Mouse (Mus musculus): ENCODE results near the gene Gm7534.
A peak's percentile ranks its signal among the peaks of the same experiment; 100 is the strongest.

Gene Gm7534

DNA sequence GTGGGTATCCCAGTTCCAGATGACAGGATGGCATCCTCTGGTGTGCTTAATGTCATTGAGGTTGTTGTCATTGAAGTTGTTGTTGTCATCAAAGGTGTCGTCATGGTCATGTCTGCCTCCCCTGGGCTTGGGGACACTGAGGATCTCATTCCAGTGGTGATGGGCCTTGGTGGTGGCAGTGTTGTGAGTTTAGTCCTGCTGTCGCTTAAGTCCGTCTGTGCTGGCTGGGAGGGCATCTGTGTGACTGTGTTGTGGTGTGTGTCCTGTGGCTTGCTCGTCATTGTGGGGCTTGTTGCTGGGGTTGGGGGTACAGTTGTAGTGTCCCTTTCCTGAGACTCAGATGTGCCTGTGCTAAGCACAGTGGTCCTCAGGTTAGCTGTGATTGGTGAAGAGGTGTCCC, at the start of gene Gm7534:
Gm7534 (minus strand) TSS at position 101 of the 400 bp plus-strand sequence.
- DNase-seq (ENCODE audit: extremely low read depth, low read depth) = no peak

DNA sequence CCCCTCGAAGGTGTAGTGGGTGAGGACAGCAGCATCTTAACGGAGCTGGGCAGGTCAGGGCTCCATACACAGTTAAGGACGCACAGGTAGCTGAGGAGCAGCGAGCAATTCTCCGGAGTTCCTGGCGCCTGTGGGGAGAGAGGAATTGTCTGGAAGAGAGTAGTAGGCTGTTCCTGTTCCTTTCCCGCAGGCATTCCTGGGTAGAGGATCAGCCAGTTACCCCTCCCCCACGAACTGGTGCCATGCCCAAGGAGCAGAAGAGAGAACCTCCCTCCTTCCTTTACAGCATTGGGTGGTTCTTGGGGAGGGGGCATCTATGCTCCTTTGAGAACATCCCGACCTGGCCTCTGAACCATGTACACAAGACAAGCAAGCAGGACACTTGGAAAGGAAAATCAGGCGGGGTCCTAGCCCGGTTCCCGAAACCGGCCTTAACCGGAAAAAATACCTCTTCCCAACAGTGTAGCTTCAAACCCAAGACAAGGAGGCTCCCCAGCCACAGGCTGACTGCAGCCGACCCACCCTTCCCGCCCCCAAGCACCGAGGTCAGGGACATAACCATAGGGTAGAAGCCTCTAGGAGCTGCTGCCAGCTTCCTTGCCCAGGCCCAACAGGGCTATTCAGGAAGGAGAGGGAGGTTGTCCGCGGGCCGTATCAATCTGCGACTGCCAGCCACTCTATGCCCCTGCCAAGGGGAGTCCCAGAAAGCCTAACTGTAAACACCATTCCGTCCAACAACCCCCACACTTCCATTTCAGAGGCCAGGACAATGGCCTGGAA, 49.5 kb upstream of the Gm7534 start:
- DNase-seq (ENCODE audit: extremely low read depth, low read depth) = no peak

DNA sequence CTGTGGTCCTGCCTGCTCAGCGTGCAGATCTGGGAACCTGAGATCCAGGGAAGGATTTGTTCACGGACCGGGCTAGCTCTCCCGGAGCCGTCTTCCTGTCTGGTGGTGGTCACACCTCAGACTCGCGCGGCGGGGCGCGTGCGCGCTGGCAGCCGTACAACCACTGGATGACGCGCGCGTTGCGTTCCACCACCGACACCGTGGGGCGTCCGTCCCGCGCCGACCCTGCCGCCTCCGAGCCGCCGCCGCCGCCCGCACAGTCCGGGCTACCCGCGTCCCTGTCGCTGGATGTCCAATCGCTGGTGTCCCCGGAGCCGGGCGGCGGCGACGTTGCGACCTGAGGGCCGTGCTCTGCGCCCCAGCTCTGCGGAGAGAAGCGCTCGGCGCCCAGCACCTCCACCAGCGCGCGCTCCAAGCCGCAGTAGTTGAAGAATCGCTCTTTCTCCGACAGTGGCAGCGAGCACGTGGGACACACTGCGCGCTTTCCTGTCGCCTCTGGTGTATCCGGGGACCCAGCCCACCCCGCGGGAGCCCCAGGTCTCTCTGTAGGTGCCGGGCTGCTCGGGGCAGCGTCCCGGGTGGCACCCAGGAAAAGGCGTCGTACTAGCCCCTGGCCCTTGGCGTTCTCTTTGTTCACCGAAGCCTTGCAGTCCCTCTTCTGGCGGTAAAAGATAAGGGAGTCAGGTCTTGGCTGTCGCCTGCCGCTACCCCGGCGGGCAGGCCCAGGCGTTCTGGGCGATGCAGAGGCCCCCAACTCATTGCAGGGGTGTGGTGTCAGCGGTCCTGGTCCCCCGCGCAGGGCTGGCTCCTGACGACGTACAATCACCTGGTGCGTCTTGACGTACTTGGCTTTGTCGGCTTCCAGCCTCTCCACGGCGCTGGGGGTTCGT, 48.7 kb upstream of the Gm7534 start:
- DNase-seq (ENCODE audit: extremely low read depth, low read depth) = no peak

DNA sequence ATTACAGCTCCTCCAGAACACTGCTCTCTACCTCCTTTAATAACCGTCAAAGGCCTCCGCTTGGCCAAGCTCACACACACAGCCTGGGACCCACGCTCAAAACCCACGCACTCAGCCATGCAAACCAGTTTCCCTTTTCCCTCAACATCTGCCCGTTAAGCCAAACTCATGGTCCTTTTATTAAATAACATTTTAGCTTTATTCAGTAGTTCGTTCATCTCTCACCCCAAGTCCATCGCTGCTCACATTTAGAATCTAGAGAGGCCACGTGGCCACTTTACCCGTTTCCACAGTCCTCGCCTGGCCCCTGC, 48.1 kb upstream of the Gm7534 start:
- DNase-seq (ENCODE audit: extremely low read depth, low read depth) = no peak

- no peak for DNase-seq (ENCODE audit: extremely low read depth, low read depth)
These were observed 47.5 kb upstream of the Gm7534 start for GRCm38 (mm10) chr4:134250116-134250929.

- no peak for DNase-seq (ENCODE audit: extremely low read depth, low read depth)
These were observed 46.8 kb upstream of the Gm7534 start for GRCm38 (mm10) chr4:134249651-134250050.

DNA sequence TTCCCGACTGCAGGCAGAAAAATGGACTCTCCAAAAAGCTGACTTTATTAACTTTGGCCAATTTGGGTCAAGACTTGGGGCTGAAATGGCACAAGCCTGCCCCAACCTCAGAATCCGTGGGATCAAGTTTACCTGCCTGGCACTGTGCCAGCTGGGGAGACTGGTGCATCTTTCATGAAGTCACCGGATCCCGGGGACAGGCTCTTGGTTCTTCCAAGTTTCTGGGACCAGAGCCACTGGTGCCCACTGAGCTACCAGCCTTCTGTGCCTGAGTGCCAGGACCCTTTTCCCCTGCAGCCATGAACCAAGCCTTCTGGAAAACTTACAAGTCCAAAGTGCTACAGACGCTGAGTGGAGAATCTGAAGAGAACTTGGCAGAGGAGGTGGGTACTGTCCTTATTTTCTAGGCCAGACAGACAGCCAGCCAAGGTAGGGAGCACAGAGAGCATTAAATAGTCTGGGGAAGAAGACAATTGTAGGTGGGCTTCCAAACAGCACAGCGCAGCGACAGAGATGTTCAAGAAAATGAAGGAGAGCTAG, 44.0 kb upstream of the Gm7534 start, which contains the start of gene Gm30191:
Gm30191 (plus strand) TSS at position 217 of the 540 bp plus-strand sequence.
- no peak for DNase-seq (ENCODE audit: extremely low read depth, low read depth)

DNA sequence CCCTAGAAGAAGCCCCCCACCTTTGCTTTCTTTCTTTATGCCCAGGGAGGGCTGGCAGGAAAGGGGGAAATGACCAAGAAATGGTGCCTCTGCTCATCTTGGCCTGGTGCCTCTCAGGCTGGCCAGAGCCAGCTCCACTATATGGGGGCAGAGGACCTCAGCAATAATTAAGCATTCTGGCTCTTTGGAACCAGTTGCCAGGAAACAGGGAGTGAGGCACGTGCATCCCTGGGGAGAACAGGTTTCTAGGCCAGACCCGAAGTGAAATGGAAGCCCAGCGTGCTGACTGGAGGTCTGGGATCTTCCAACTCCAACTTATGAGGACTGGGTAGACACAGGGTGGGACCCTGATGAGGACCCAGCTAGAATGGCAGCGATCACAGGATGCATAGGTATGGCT, 43.5 kb upstream of the Gm7534 start:
- DNase-seq (ENCODE audit: extremely low read depth, low read depth) = no peak

GRCm38 (mm10) chr4:134245148-134245843, 42.5 kb upstream of the Gm7534 start, which contains the start of gene Zfp593:
Zfp593 (minus strand) TSS chr4:134245592.
- peak; percentile 59 for DNase-seq (ENCODE audit: extremely low read depth, low read depth)

- DNase-seq (ENCODE audit: extremely low read depth, low read depth) = no peak
These were observed 40.9 kb upstream of the Gm7534 start, which contains the start of gene E130218I03Rik for GRCm38 (mm10) chr4:134243516-134244250. E130218I03Rik (plus strand) TSS chr4:134243662.

- no peak for DNase-seq (ENCODE audit: extremely low read depth, low read depth)
These were observed 35.9 kb upstream of the Gm7534 start for GRCm38 (mm10) chr4:134238686-134239085.

- no peak for DNase-seq (ENCODE audit: extremely low read depth, low read depth)
These were observed 35.5 kb upstream of the Gm7534 start, which contains the start of gene Cnksr1 for GRCm38 (mm10) chr4:134238279-134238651. Cnksr1 (minus strand) TSS chr4:134238399.

DNA sequence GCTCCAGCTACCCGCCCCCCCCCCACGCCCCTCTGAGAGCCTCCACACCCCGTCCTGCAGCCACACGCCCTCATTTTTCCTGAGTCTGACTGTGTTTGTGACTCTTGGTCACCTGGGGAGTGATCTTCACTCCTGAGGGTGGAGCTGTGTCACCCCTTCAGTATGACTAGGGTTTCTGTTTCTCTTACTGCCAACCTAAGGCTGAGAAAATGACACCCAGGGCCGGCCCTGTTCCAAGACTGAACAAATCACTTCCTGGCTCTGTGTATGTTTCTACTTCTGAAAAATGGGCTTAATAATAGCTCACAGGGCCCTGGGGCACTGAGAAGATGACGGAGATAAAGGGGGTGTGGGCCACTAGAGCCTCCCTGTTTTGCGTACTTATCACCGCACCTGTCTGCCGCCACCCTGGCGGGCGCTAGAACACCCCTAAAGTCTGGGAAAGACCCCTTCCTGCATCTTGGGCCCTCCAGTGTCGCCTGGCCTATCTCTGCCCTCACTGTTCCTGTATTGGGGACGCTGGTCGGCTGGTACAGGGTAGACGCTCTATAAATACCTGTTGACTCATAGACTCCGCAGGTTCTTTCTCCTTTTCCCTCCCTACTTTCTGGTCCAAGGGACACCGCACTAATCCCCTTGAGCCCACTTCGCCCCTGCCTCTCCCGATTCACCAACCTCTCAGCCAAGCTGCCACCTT, 34.9 kb upstream of the Gm7534 start:
- DNase-seq (ENCODE audit: extremely low read depth, low read depth) = no peak

DNA sequence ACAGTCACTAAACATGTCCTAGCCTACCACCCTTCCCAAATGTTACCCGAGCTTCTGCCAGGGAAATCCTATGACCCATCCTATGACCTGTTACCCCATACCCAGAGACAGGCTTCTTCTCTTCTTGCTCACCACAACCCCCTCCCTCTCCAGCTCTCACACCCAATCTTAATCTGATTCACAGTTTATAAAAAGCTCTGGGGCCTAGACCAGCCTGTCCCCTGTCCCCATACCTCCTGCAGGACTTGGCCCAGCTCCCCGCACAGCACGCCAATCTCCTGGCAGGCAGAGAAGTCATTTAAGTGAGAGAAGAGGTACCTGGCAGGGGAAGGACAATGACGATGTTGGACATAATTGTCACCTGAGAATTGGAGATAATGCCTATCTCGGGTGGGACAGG, 32.1 kb upstream of the Gm7534 start:
- DNase-seq (ENCODE audit: extremely low read depth, low read depth) = no peak

- DNase-seq (ENCODE audit: extremely low read depth, low read depth) = no peak
These were observed 27.6 kb upstream of the Gm7534 start for GRCm38 (mm10) chr4:134230431-134230830.

GRCm38 (mm10) chr4:134227194-134227593, 24.4 kb upstream of the Gm7534 start, which contains the start of gene Catsper4:
Catsper4 (minus strand) TSS chr4:134227383.
- no peak for DNase-seq (ENCODE audit: extremely low read depth, low read depth)

DNA sequence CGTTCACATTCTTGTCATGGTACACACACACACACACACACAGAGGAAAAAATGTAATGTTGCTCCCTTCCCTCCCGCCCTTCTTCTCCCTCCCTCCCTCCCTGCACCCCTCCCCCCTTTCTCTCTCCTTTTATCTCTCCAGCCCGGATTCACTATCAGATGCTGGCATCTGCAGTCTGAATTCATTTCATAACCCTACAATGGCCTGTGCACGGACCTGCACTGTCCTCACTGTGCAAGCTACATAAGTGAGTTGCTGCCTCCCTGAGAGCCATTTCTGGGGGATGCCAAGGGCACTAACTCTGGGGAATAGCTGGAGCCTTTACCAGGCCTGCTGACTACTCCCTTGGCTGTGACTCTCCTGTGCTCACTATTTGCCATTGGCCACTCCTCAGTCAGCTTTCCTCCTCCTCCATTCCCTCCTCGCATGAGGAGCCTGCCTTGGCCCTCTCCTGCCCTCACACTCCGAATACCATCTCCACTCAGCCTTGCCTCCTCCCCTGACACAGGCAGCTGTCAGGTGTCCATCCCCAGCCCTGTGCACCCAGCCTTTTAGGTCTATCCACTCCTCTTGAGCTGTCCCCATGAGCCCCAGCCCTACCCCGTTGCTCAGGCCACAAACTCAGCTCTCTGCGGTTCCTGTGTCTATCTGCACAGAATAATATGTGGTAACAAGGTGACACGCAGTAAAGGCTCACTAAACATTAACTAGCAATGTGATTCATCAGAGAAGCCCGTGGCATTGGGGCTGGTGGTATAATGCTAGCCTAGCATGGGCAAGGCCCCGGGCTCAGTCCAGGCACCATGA, 20.2 kb upstream of the Gm7534 start:
- DNase-seq (ENCODE audit: extremely low read depth, low read depth) = no peak

DNA sequence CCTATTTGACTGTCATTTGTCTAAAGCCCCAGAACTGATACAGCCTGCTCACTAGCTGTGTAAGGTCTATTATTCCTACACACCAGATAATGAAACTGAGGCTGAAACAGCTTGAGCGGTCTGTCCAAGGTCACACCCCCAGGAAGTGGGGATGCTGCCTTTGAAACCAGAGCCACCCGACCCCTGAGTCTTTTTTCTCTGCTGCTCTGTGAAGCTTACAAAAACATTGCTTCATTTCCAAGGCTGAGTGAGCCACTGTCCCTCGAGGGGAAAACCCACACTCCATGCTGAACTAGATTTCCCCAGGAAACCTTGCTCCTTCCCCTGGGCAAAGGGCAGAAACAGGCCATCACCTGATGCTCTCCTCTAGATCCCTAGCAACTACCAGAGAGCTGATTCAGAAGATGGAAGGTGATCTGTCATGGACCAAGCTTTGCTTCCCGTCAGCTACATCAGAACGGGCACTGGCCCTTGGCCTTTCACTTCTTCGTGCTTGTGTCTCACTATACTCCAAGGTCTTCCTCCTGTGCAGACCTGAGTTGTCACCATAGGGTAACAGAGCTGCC, 3.8 kb upstream of the Gm7534 start:
- no peak for DNase-seq (ENCODE audit: extremely low read depth, low read depth)
